Mouse (Mus musculus) embryonic fibroblast, embryonic 13.5 days (primary cell): ENCODE measurements around the gene Prickle2.

Experiments
- CTCF ChIP-seq: IDR thresholded peaks from 2 replicates; pipeline ENCODE4 v1.5.1; 2011; ENCODE audit warnings: mild to moderate bottlenecking, control low read depth, low read length, moderate library complexity, borderline replicate concordance; ENCODE audit not compliant: insufficient read depth
- POLR2A ChIP-seq: IDR thresholded peaks from 2 replicates; pipeline ENCODE4 v1.6.1; 2011; ENCODE audit warnings: low read depth, mild to moderate bottlenecking, control low read depth, low read length, moderate library complexity

GRCm38 (mm10) chr6:92542402-92543101 is 163.4 kb downstream of the Prickle2 start:
- TF ChIP-seq CTCF: no peak
- no peak for TF ChIP-seq POLR2A
